Mouse (Mus musculus) E14TG2a.4 (cell line): ENCODE measurements around the gene Fgf18.

ENCODE experiments used
- CTCF ChIP-seq: conservative IDR thresholded peaks from 2 replicates; pipeline ENCODE4 v1.5.1; 2014; ENCODE audit warnings: low read length
- POU5F1 ChIP-seq: IDR thresholded peaks from 2 replicates; pipeline ENCODE4 v1.6.1; 2014; ENCODE audit warnings: low read length, borderline replicate concordance

- TF ChIP-seq CTCF: no peak
- no peak for TF ChIP-seq POU5F1
These were observed 37.1 kb downstream of the Fgf18 start for GRCm38 (mm10) chr11:33110111-33110510.
